Mouse (Mus musculus): ENCODE data around the gene Tceal1. TPM values are rescaled to one million over a fixed set of nuclear protein-coding genes. Genes with fewer than 3 reads are reported as not detected.

Tceal1 gene
- total RNA-seq, 1 experiment, result 0.67 TPM

- in situ Hi-C loops (cut with MboI; ENCODE audit: low sequenced_read_pairs in 2 of 2, unreplicated experiment in 2 of 2), result no loop called here
- DNase-seq (ENCODE audit: low read depth, low spot score), result no peak
- Histone ChIP-seq H3K27ac (ENCODE audit: insufficient read depth, low read depth, low read length, poor library complexity, severe bottlenecking) (no peak overlapping the region), H3K9me3 (ENCODE audit: control insufficient read depth, insufficient read depth, low read depth, low read length) (no peaks in the 10 kb centered on the region), H3K9ac (ENCODE audit: insufficient read depth, low read depth, low read length, poor library complexity, severe bottlenecking) (no peak overlapping the region), H3K36me3 (ENCODE audit: control insufficient read depth, insufficient read depth, low read length, poor library complexity, severe bottlenecking) (no peaks in the 10 kb centered on the region; the same call in 1 of the 2 replicates), H3K4me1 (ENCODE audit: control insufficient read depth in 2 of 2, insufficient read depth in 2 of 2, low read length in 2 of 2, poor library complexity in 1 of 2) (0 out of 4 replicates have a peak, but pooled peaks cover 0 to 1% of the 10 kb centered on the region in 2 experiments), H3K4me3 (ENCODE audit: insufficient read depth in 1 of 2, low read depth in 1 of 2, low read length in 2 of 2, poor library complexity in 1 of 2, severe bottlenecking in 1 of 2) (no peak overlapping the region)
- TF ChIP-seq CHD2 (IDR thresholded peaks at IDR 0.05; ENCODE audit: low read depth, low read length), result no peak
- no peak for TF ChIP-seq HCFC1 (IDR thresholded peaks at IDR 0.05; ENCODE audit: borderline replicate concordance, insufficient read depth, low read length)
- TF ChIP-seq ZC3H11A (IDR thresholded peaks at IDR 0.05; ENCODE audit: borderline replicate concordance, low read depth, low read length), result no peak
- no peak for TF ChIP-seq MAFK (IDR thresholded peaks at IDR 0.05; ENCODE audit: insufficient read depth, low read depth, low read length)
- TF ChIP-seq ZNF384 (IDR thresholded peaks at IDR 0.05; ENCODE audit: low read depth, low read length), result no peak
These were observed 41.5 kb downstream of the Tceal1 start for GRCm38 (mm10) chrX:136749329-136749728.

- H3K27ac ChIP-seq (ENCODE audit: insufficient read depth, low read depth, low read length, poor library complexity, severe bottlenecking), result no peak overlapping the region
- H3K4me3 ChIP-seq (ENCODE audit: insufficient read depth in 1 of 2, low read depth in 1 of 2, low read length in 2 of 2, poor library complexity in 1 of 2, severe bottlenecking in 1 of 2), result no peak overlapping the region
- TF ChIP-seq ZNF384 (IDR thresholded peaks at IDR 0.05; ENCODE audit: low read depth, low read length), result no peak
- no peak for TF ChIP-seq HCFC1 (IDR thresholded peaks at IDR 0.05; ENCODE audit: borderline replicate concordance, insufficient read depth, low read length)
- TF ChIP-seq MAFK (IDR thresholded peaks at IDR 0.05; ENCODE audit: insufficient read depth, low read depth, low read length), result no peak
- no peak for TF ChIP-seq ZC3H11A (IDR thresholded peaks at IDR 0.05; ENCODE audit: borderline replicate concordance, low read depth, low read length)
- in situ Hi-C loops (cut with MboI; ENCODE audit: low sequenced_read_pairs in 2 of 2, unreplicated experiment in 2 of 2), result no loop called here
- H3K9me3 ChIP-seq (ENCODE audit: control insufficient read depth, insufficient read depth, low read depth, low read length), result no peaks in the 10 kb centered on the region
- DNase-seq (ENCODE audit: low read depth, low spot score), result no peak
- H3K4me1 ChIP-seq (ENCODE audit: control insufficient read depth in 2 of 2, insufficient read depth in 2 of 2, low read length in 2 of 2, poor library complexity in 1 of 2), result no peaks in the 10 kb centered on the region
- H3K9ac ChIP-seq (ENCODE audit: insufficient read depth, low read depth, low read length, poor library complexity, severe bottlenecking), result no peak overlapping the region
- H3K36me3 ChIP-seq (ENCODE audit: control insufficient read depth, insufficient read depth, low read length, poor library complexity, severe bottlenecking), result no peaks in the 10 kb centered on the region; the same call in 1 of the 2 replicates
These were observed 47.7 kb downstream of the Tceal1 start for GRCm38 (mm10) chrX:136755464-136755863.

Other genes starting within 250 kb of the Tceal1 start
- gene Kir3dl1, start 190.0 kb upstream of the Tceal1 start, total RNA-seq (2012; rRNA removed), result not detected in 2 replicates
- not detected in 2 replicates for gene Kir3dl2, start 163.9 kb upstream of the Tceal1 start, total RNA-seq (2012; rRNA removed)
- 0.53 TPM in 1 of 2 replicates, not detected in the other for gene Tceal3, start 117.1 kb upstream of the Tceal1 start, total RNA-seq (2012; rRNA removed)
- gene Morf4l2, start 35.7 kb downstream of the Tceal1 start, total RNA-seq (2012; rRNA removed), result 236 and 337 TPM in 2 replicates
- gene Glra4, start 72.2 kb downstream of the Tceal1 start, total RNA-seq (2012; rRNA removed), result not detected in 2 replicates
- gene Plp1, start 114.7 kb downstream of the Tceal1 start, total RNA-seq (2012; rRNA removed), result 2.2 and 3.1 TPM in 2 replicates
- 0.18 TPM in 1 of 2 replicates, not detected in the other for gene Rab9b, start 160.8 kb downstream of the Tceal1 start, total RNA-seq (2012; rRNA removed)
- 0.32 and 1.6 TPM in 2 replicates for gene H2bfm, start 219.3 kb downstream of the Tceal1 start, total RNA-seq (2012; rRNA removed)

Measured in ES-E14 (cell line).